Comparison of ENCODE assay signal across 20 mouse cellular contexts in the genomic region with DNA sequence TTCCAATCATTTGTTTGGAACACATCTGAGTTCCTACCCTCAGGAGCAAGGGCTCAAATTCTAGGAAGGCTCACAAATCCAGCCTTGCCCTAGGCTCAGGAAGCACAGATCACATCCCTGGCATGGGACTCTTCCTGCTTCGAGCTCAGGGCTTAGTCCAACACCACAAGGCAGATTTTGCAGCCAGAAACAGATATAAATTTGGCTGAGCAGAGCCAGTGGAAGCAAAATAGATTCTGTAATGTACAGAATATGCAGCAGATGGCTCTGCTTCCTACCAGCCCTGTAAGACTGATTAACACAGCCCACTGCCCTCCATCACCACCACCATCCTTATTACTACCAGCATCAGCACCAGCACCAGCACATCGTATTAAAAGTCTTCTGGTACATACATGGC. TPM values are rescaled to one million over a fixed set of nuclear protein-coding genes. Genes with fewer than 3 reads are reported as not detected.
DNase-seq lines count a peak whose midpoint lies in the region; ATAC-seq and TF ChIP-seq lines count a peak whose summit lies in the region.
"Had no signal": no experiment of that assay in that cellular context is flagged by ENCODE, and none has a peak within 500 bp of the region (broad histone marks: within the 10 kb centered on the region; RNA-seq: fewer than 3 reads in every experiment).

No protein-coding gene starts in this region.

- no peak overlapping the region for H3K9ac ChIP-seq in forebrain, embryonic 15.5 days (replicated peaks)
- H3K9ac ChIP-seq in limb, embryonic 14.5 days (ENCODE audit: low read depth, low read length, severe bottlenecking), result no peak overlapping the region
- H3K9ac ChIP-seq: heart, embryonic 13.5 days; limb, embryonic 15.5 days had no signal

- H3K36me3 ChIP-seq in forebrain, embryonic 15.5 days, result no peaks in the 10 kb centered on the region
- H3K36me3 ChIP-seq in forebrain, embryonic 10.5 days (replicated peaks), result no peaks in the 10 kb centered on the region
- H3K36me3 ChIP-seq in limb, embryonic 14.5 days (ENCODE audit: control insufficient read depth, insufficient read depth, low read length), result no peaks in the 10 kb centered on the region
- no peaks in the 10 kb centered on the region for H3K36me3 ChIP-seq in limb, embryonic 10.5 days
- H3K36me3 ChIP-seq: heart, embryonic 13.5 days; limb, embryonic 15.5 days had no signal

- TF ChIP-seq POLR2A in limb, embryonic 14.5 days (IDR thresholded peaks at IDR 0.05; ENCODE audit: borderline replicate concordance, extremely low read depth, insufficient read depth, insufficient read length), result no peak

- H3K27ac ChIP-seq in forebrain, embryonic 15.5 days (replicated peaks), result peak overlapping the region; percentile 64
- H3K27ac ChIP-seq in forebrain, embryonic 10.5 days, result no peak overlapping the region
- H3K27ac ChIP-seq in limb, embryonic 14.5 days (replicated peaks; ENCODE audit: low read depth, low read length), result no peak overlapping the region
- no peak overlapping the region for H3K27ac ChIP-seq in limb, embryonic 10.5 days
- H3K27ac ChIP-seq: heart, embryonic 13.5 days; limb, embryonic 15.5 days had no signal

- peak; percentile 78 for ATAC-seq in forebrain, embryonic 15.5 days (replicated peaks)
- ATAC-seq in limb, embryonic 14.5 days (ENCODE audit: low FRiP score, low read depth), result no peak
- ATAC-seq in megakaryocyte progenitor cell, adult 5-6 weeks (replicated peaks; ENCODE audit: poor library complexity), result no peak

- no peaks in the 10 kb centered on the region for H3K27me3 ChIP-seq in forebrain, embryonic 15.5 days
- H3K27me3 ChIP-seq in forebrain, embryonic 10.5 days (ENCODE audit: poor library complexity, severe bottlenecking), result no peaks in the 10 kb centered on the region
- H3K27me3 ChIP-seq in limb, embryonic 14.5 days (ENCODE audit: control insufficient read depth, insufficient read depth, low read length), result no peaks in the 10 kb centered on the region
- H3K27me3 ChIP-seq in limb, embryonic 10.5 days (ENCODE audit: low read depth, poor library complexity, severe bottlenecking), result no peaks in the 10 kb centered on the region
- H3K27me3 ChIP-seq: heart, embryonic 13.5 days; limb, embryonic 15.5 days had no signal

- WGBS in forebrain, embryonic 15.5 days, result 52% methylated on average over 2 of the region's 2 CpGs
- WGBS in forebrain, embryonic 10.5 days, result 80% methylated on average over 2 of the region's 2 CpGs
- 67% methylated on average over 2 of the region's 2 CpGs for WGBS in limb, embryonic 14.5 days
- 80% methylated on average over 2 of the region's 2 CpGs for WGBS in limb, embryonic 10.5 days

- H3K4me1 ChIP-seq in forebrain, embryonic 15.5 days, result peaks cover 7% of the 10 kb centered on the region; the same call in 1 of the 2 replicates
- H3K4me1 ChIP-seq in forebrain, embryonic 10.5 days, result peaks cover 24% of the 10 kb centered on the region
- no peaks in the 10 kb centered on the region for H3K4me1 ChIP-seq in limb, embryonic 14.5 days (ENCODE audit: control insufficient read depth, insufficient read depth, low read length)
- H3K4me1 ChIP-seq in limb, embryonic 10.5 days, result peaks cover 6% of the 10 kb centered on the region; the same call in 1 of the 2 replicates
- H3K4me1 ChIP-seq: heart, embryonic 13.5 days; limb, embryonic 15.5 days had no signal

- no peak overlapping the region for H3K4me3 ChIP-seq in forebrain, embryonic 15.5 days
- no peak overlapping the region for H3K4me3 ChIP-seq in forebrain, embryonic 10.5 days
- H3K4me3 ChIP-seq in limb, embryonic 14.5 days (replicated peaks; ENCODE audit: low read length), result no peak overlapping the region
- H3K4me3 ChIP-seq in limb, embryonic 10.5 days, result no peak overlapping the region
- H3K4me3 ChIP-seq: heart, embryonic 13.5 days; limb, embryonic 15.5 days had no signal

- no peaks in the 10 kb centered on the region for H3K9me3 ChIP-seq in forebrain, embryonic 15.5 days
- H3K9me3 ChIP-seq in forebrain, embryonic 10.5 days, result no peaks in the 10 kb centered on the region
- H3K9me3 ChIP-seq in limb, embryonic 14.5 days (ENCODE audit: control insufficient read depth, low read length), result no peaks in the 10 kb centered on the region
- H3K9me3 ChIP-seq in limb, embryonic 10.5 days (replicated peaks), result no peaks in the 10 kb centered on the region
- H3K9me3 ChIP-seq: limb, embryonic 15.5 days had no signal

- no peak overlapping the region for H3K4me2 ChIP-seq in forebrain, embryonic 15.5 days (replicated peaks)
- H3K4me2 ChIP-seq in limb, embryonic 14.5 days (replicated peaks; ENCODE audit: low read depth, low read length, severe bottlenecking), result no peak overlapping the region
- H3K4me2 ChIP-seq: heart, embryonic 13.5 days; limb, embryonic 15.5 days had no signal

- DNase-seq in forebrain, embryonic 10.5 days (ENCODE audit: extremely low spot score, low spot score), result no peak
- peak; percentile 9 for DNase-seq in limb, embryonic 14.5 days (ENCODE audit: low spot score)
- DNase-seq in limb, embryonic 10.5 days (ENCODE audit: low spot score), result no peak
- DNase-seq in cerebellum, adult 11 months, result peak; percentile 40
- peak; percentile 34 to 48 for DNase-seq in cerebellum, postnatal 36 days
- no peak for DNase-seq in lung, postnatal 4 days
- DNase-seq: adrenal gland, postnatal 14 days; B cell, adult 2 months; gastrocnemius, postnatal 36 days; kidney, adult 18-20 months; kidney, postnatal 36 days; layer of hippocampus, postnatal 36 days; lung, adult 18-20 months; thymus, adult 18-20 months had no signal

RNA-seq across cellular contexts. Expression of a gene that starts 56.4 kb away (rescaled TPM):
- 19.2 and 22.1 TPM in 2 replicates for polyA plus RNA-seq in forebrain, embryonic 15.5 days (2015; fragmentation: Nextera tagmentation; extraction: Ambion mirVana)
- 0.22 and 0.33 TPM in 2 replicates for polyA plus RNA-seq in forebrain, embryonic 10.5 days (2016; fragmentation: Nextera tagmentation; extraction: Ambion mirVana)
- polyA plus RNA-seq in limb, embryonic 14.5 days (2012; rRNA removed), result 0.44 TPM in 2 replicates
- polyA plus RNA-seq in limb, embryonic 14.5 days (2014; fragmentation: Nextera tagmentation; extraction: Ambion mirVana), result 0.37 and 0.91 TPM in 2 replicates
- polyA plus RNA-seq in limb, embryonic 10.5 days (2016; fragmentation: Nextera tagmentation; extraction: Ambion mirVana), result 0.09 and 0.36 TPM in 2 replicates
- total RNA-seq in megakaryocyte progenitor cell, adult 5-6 weeks (2015), result not detected in 2 replicates
- total RNA-seq in megakaryocyte progenitor cell, adult 5-6 weeks (2017), result 0.17 and 0.21 TPM in 2 replicates
- total RNA-seq: adrenal gland, postnatal 14 days; common myeloid progenitor, adult 5-6 weeks; gastrocnemius, postnatal 36 days; megakaryocyte, adult 5-6 weeks had no signal

Comparison
In these comparisons a context has a peak if more than half of its experiments do, and no peak if none do; other contexts are left out.
1. DNase-seq: peak in limb, embryonic 14.5 days (single experiment), cerebellum, adult 11 months (single experiment) and cerebellum, postnatal 36 days (2 of 2); none in forebrain, embryonic 10.5 days (single experiment), limb, embryonic 10.5 days (single experiment) and lung, postnatal 4 days (0 of 2).
2. RNA of a gene that starts 56.4 kb away (polyA plus RNA-seq): 19.2 to 22.1 TPM in forebrain, embryonic 15.5 days; 0.37 to 0.91 TPM in limb, embryonic 14.5 days, 0.22 to 0.33 TPM in forebrain, embryonic 10.5 days and 0.09 to 0.36 TPM in limb, embryonic 10.5 days; every median in the first group is over 10 times any median in the second.